Mouse (Mus musculus) thymus, adult 2 months (tissue): ENCODE data around the gene Ptpdc1. TPM values are rescaled to one million over a fixed set of nuclear protein-coding genes. Genes with fewer than 3 reads are reported as not detected.
A peak's percentile ranks its signal among the peaks of the same experiment; 100 is the strongest.

Experiments
- DNase-seq: peaks from one replicate; pipeline ENCODE4 v3.0.0; 2021
- H3K27ac ChIP-seq: fragments of 200-500 bp; 2 replicates; pipeline ENCODE4 v1.5.1; 2012; ENCODE audit warnings: low read length, control low read depth; ENCODE audit not compliant: control insufficient read depth, insufficient read depth
- H3K27me3 ChIP-seq: fragments of 200-500 bp; 2 replicates; pipeline ENCODE4 v1.6.1; 2012; ENCODE audit warnings: mild to moderate bottlenecking, low read length, moderate library complexity, mixed read lengths; ENCODE audit not compliant: control insufficient read depth, insufficient read depth
- H3K36me3 ChIP-seq: fragments of 200-500 bp; 2 replicates; pipeline ENCODE4 v1.6.1; 2012; ENCODE audit warnings: mild to moderate bottlenecking, low read length, moderate library complexity; ENCODE audit not compliant: control insufficient read depth, insufficient read depth
- H3K4me1 ChIP-seq: fragments of 200-500 bp; replicated peaks from 2 replicates; pipeline ENCODE4 v1.6.1; 2012; ENCODE audit warnings: low read length; ENCODE audit not compliant: control insufficient read depth, insufficient read depth
- H3K4me3 ChIP-seq: fragments of 200-500 bp; 2 replicates; pipeline ENCODE4 v1.5.1; 2012; ENCODE audit warnings: mild to moderate bottlenecking, low read length, control low read depth, moderate library complexity; ENCODE audit not compliant: control insufficient read depth, insufficient read depth
- CTCF ChIP-seq: fragments of 200-500 bp; IDR thresholded peaks from 2 replicates; pipeline ENCODE4 v1.5.1; 2012; ENCODE audit warnings: mild to moderate bottlenecking, control low read depth, low read length, moderate library complexity, borderline replicate concordance; ENCODE audit not compliant: control insufficient read depth, poor library complexity, insufficient read depth; ENCODE audit errors: extremely low read depth
- POLR2A ChIP-seq: fragments of 200-500 bp; IDR thresholded peaks from 2 replicates; pipeline ENCODE4 v1.6.1; 2012; ENCODE audit warnings: mild to moderate bottlenecking, low read length, control low read depth, moderate library complexity; ENCODE audit not compliant: control insufficient read depth, poor library complexity, insufficient read depth; ENCODE audit errors: extremely low read depth
- WGBS: fragments of 180-500 bp; shearing (Covaris S2); methylation state at CpG from one replicate; pipeline ENCODE4 v1.1.7; 2018; 5-methylcytosine and 5-hydroxymethylcytosine counted together
- polyA plus RNA-seq: library from polyadenylated mRNA; depleted of rRNA; stranded (reverse); fragments of >200 nt; gene quantifications from 2 replicates; pipeline ENCODE4 v1.2.3, GENCODE M21; 2012

Gene Ptpdc1
- polyA plus RNA-seq, 1 experiment = 1.1 TPM

GRCm38 (mm10) chr13:48552181-48553090 is 73.0 kb downstream of the Ptpdc1 start:
- WGBS = 43% methylated on average over 21 of the region's 21 CpGs
- Histone ChIP-seq H3K36me3 (no peaks in the 10 kb centered on the region), H3K27ac (peak overlapping the region; percentile 13; the same call in 1 of the 2 replicates), H3K4me3 (peak overlapping the region; percentile 23), H3K4me1 (peaks cover 6% of the 10 kb centered on the region), H3K27me3 (no peaks in the 10 kb centered on the region)
- no peak for TF ChIP-seq CTCF
- TF ChIP-seq POLR2A = no peak
- DNase-seq = no peak

- H3K36me3 ChIP-seq = no peaks in the 10 kb centered on the region
- WGBS = 93% methylated on average over 5 of the region's 5 CpGs
- H3K4me1 ChIP-seq = peaks cover 6% of the 10 kb centered on the region
Observed at GRCm38 (mm10) chr13:48548296-48548695, 77.2 kb downstream of the Ptpdc1 start.

GRCm38 (mm10) chr13:48547623-48548022 is 77.8 kb downstream of the Ptpdc1 start:
- 97% methylated on average over 6 of the region's 6 CpGs for WGBS
- peaks cover 5% of the 10 kb centered on the region for H3K4me1 ChIP-seq
- TF ChIP-seq CTCF = no peak
- TF ChIP-seq POLR2A = no peak
- no peaks in the 10 kb centered on the region for H3K27me3 ChIP-seq
- no peak for DNase-seq
- no peak overlapping the region for H3K4me3 ChIP-seq
- H3K36me3 ChIP-seq = no peaks in the 10 kb centered on the region
- H3K27ac ChIP-seq = no peak overlapping the region

More at GRCm38 (mm10) chr13:48548296-48548695, 77.2 kb downstream of the Ptpdc1 start:
- no peak overlapping the region for H3K4me3 ChIP-seq
- no peaks in the 10 kb centered on the region for H3K27me3 ChIP-seq
- TF ChIP-seq CTCF (no peak), POLR2A (no peak)
- H3K27ac ChIP-seq = no peak overlapping the region
- no peak for DNase-seq

GRCm38 (mm10) chr13:48546330-48546917 is 79.0 kb downstream of the Ptpdc1 start:
- Histone ChIP-seq H3K27me3 (no peaks in the 10 kb centered on the region), H3K27ac (peak overlapping the region; percentile 64), H3K4me1 (no peaks in the 10 kb centered on the region), H3K36me3 (no peaks in the 10 kb centered on the region), H3K4me3 (peak overlapping the region; percentile 73)
- WGBS = under 1% methylated on average over 69 of the region's 72 CpGs
- TF ChIP-seq CTCF (peak; percentile 37; the same call in 1 of the 2 replicates), POLR2A (peak; percentile 86)
- DNase-seq = peak; percentile 98

- H3K4me1 ChIP-seq = no peaks in the 10 kb centered on the region
- TF ChIP-seq POLR2A = no peak; the same call in 1 of the 2 replicates
- TF ChIP-seq CTCF = 0 out of 2 replicates have a peak, but pooled peaks have one; percentile 18
- no peaks in the 10 kb centered on the region for H3K27me3 ChIP-seq
- WGBS = under 1% methylated on average over 72 of the region's 72 CpGs
- H3K36me3 ChIP-seq = no peaks in the 10 kb centered on the region
- peak overlapping the region; percentile 75 for H3K4me3 ChIP-seq
- peak; percentile 95 for DNase-seq
- H3K27ac ChIP-seq = peak overlapping the region; percentile 64
Observed at GRCm38 (mm10) chr13:48545476-48546281, 79.8 kb downstream of the Ptpdc1 start.

GRCm38 (mm10) chr13:48544867-48545266 is 80.6 kb downstream of the Ptpdc1 start:
- no peak overlapping the region for H3K4me3 ChIP-seq
- no peaks in the 10 kb centered on the region for H3K4me1 ChIP-seq
- TF ChIP-seq POLR2A = no peak
- TF ChIP-seq CTCF = no peak
- no peaks in the 10 kb centered on the region for H3K27me3 ChIP-seq
- H3K36me3 ChIP-seq = no peaks in the 10 kb centered on the region
- no peak for DNase-seq
- WGBS = 35% methylated on average over 4 of the region's 4 CpGs
- no peak overlapping the region for H3K27ac ChIP-seq
